Mouse (Mus musculus) ES-E14 (cell line): ENCODE measurements at regions not wholly inside any gene's neighbourhood (a gene's known extent, or its start where the extent isn't known, plus 50 kb on each side); places are given as distances from the start of the nearest gene placed in this dataset.

Experiments used
- CHD2 ChIP-seq: IDR thresholded peaks from 2 replicates; pipeline ENCODE4 v1.6.1; 2014; ENCODE audit warnings: mild to moderate bottlenecking, low read depth, low read length, inconsistent platforms
- HCFC1 ChIP-seq: IDR thresholded peaks from 2 replicates; pipeline ENCODE4 v1.6.1; 2012; ENCODE audit warnings: low read length, inconsistent platforms, borderline replicate concordance; ENCODE audit not compliant: insufficient read depth
- MAFK ChIP-seq: IDR thresholded peaks from 2 replicates; pipeline ENCODE4 v1.6.1; 2014; ENCODE audit warnings: mild to moderate bottlenecking, low read depth, low read length, inconsistent platforms; ENCODE audit not compliant: insufficient read depth
- ZC3H11A ChIP-seq: IDR thresholded peaks from 2 replicates; pipeline ENCODE4 v1.6.1; 2012; ENCODE audit warnings: low read depth, mild to moderate bottlenecking, inconsistent platforms, low read length, borderline replicate concordance
- ZNF384 ChIP-seq: IDR thresholded peaks from 2 replicates; pipeline ENCODE4 v1.6.1; 2012; ENCODE audit warnings: low read depth, low read length, inconsistent platforms

GRCm38 (mm10) chr2:159592841-159593240 is 741.1 kb downstream of the Gm826 start:
- TF ChIP-seq CHD2 (no peak), ZNF384 (no peak), HCFC1 (no peak), ZC3H11A (no peak), MAFK (no peak)
